Mouse (Mus musculus) erythroblast, embryonic 14.5 days (primary cell): ENCODE results near the gene Dedd.

ENCODE experiments used
- GATA1 ChIP-seq: IDR thresholded peaks from 2 replicates; pipeline ENCODE4 v1.6.1; 2012; ENCODE audit warnings: low read length, inconsistent platforms, mixed read lengths
- TAL1 ChIP-seq: IDR thresholded peaks from 3 replicates; pipeline ENCODE4 v1.6.1; 2012; ENCODE audit warnings: low read length, inconsistent platforms, mixed read lengths

DNA sequence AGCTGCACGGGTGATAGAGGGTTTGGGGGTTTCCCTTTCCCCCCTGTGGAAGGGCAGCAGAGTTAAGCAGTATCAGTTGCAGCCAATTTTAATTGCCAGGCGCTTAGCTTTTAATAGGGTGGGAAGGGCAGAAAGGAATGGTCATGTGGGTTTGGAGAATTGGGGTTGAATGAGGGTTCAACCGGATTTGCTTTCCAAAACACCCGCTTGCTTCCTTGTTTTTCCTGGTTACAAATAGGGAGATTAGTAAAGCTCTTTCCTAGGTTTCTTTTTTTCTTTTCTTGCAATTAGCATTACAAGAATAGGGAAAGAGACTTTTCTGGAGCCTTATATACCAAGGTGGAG is 1.2 kb downstream of the Dedd start:
- TF ChIP-seq TAL1 (no peak), GATA1 (no peak)
